Mouse (Mus musculus): ENCODE data around the gene Astn2.

DNA sequence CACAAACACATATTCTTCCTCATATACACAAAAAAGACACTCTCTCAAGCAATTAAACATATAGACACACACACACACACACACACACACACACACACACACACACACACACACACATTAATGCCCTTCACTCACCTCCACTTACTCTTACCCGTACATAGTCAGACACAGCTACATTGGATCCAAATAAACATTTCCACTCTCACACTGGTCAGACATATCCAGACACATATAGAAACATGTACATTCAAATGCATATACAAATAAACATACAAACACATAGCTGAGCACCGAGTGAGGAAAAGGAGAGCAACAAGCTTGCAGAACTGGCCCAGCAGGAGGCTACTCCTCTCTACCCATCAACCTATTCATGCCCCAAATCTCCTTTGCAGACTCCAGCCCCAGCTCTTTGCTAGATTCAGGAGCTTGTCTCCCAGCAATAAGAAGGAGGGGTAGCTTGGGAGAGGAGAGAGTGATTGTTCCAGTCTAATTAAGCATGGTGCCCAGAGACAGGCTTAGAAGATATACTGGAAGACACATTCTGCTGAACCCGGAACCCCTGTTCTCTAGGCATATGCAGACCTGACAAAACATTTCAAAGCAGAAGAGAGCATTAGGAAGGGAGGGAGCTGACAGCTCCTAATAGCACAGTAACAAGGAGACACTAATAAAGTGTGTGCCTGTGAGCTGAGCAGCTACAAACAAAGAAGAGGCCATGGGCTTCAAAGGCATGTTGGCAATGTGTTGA is 718.0 kb downstream of the Astn2 start:
- TF ChIP-seq CTCF (IDR thresholded peaks at IDR 0.05; ENCODE audit: control insufficient read depth, insufficient read depth, insufficient read length) (no peak), MAX (IDR thresholded peaks at IDR 0.05) (no peak)
